Mouse (Mus musculus) lung, embryonic 15.5 days (tissue): ENCODE results near the gene Rnasel. TPM values are rescaled to one million over a fixed set of nuclear protein-coding genes. Genes with fewer than 3 reads are reported as not detected.

Source experiments
- ATAC-seq: fragments of 200-750 bp; cut with Nextera tagmentation; 2 replicates; pipeline ENCODE4 v1.8.0; 2017; ENCODE audit warnings: moderate number of reproducible peaks, borderline replicate concordance; ENCODE audit not compliant: low FRiP score, low TSS enrichment; ENCODE audit errors: extremely low read depth
- H3K27ac ChIP-seq: fragments of 300-500 bp; sonication (generic); 2 replicates; pipeline ENCODE4 v1.5.1; 2015; ENCODE audit warnings: moderate library complexity, mild to moderate bottlenecking, inconsistent platforms
- H3K27me3 ChIP-seq: fragments of 300-500 bp; sonication (generic); 2 replicates; pipeline ENCODE4 v1.6.1; 2015; ENCODE audit warnings: inconsistent platforms
- H3K36me3 ChIP-seq: fragments of 300-500 bp; sonication (generic); 2 replicates; pipeline ENCODE4 v1.6.1; 2015; ENCODE audit warnings: inconsistent platforms
- H3K4me1 ChIP-seq: fragments of 300-500 bp; sonication (generic); 2 replicates; pipeline ENCODE4 v1.6.1; 2015; ENCODE audit warnings: inconsistent platforms
- H3K4me2 ChIP-seq: fragments of 300-500 bp; sonication (generic); 2 replicates; pipeline ENCODE4 v1.6.1; 2015; ENCODE audit warnings: inconsistent platforms, mild to moderate bottlenecking, moderate library complexity
- H3K4me3 ChIP-seq: fragments of 300-500 bp; sonication (generic); 2 replicates; pipeline ENCODE4 v1.5.1; 2015; ENCODE audit warnings: mild to moderate bottlenecking, inconsistent platforms
- H3K9ac ChIP-seq: fragments of 300-500 bp; sonication (generic); 2 replicates; pipeline ENCODE4 v1.6.1; 2015; ENCODE audit warnings: inconsistent platforms
- H3K9me3 ChIP-seq: fragments of 300-500 bp; sonication (generic); 2 replicates; pipeline ENCODE4 v1.6.1; 2016; ENCODE audit warnings: inconsistent platforms
- WGBS: fragments of 180-500 bp; shearing (Covaris S2); methylation state at CpG from one replicate; pipeline ENCODE4 v1.1.7; 2015; 5-methylcytosine and 5-hydroxymethylcytosine counted together
- polyA plus RNA-seq: library from polyadenylated mRNA; unstranded; fragments of >200 nt; fragmentation: Nextera tagmentation; extraction: Ambion mirVana; gene quantifications from 2 replicates; pipeline ENCODE4 v1.2.1, GENCODE M21; 2015

The Rnasel gene
- polyA plus RNA-seq, result 5.3 and 7.0 TPM in 2 replicates

- H3K36me3 ChIP-seq, result no peaks in the 10 kb centered on the region
- H3K4me3 ChIP-seq, result peak within 1 kb of the TSS; percentile 31
- H3K9me3 ChIP-seq, result no peaks in the 10 kb centered on the region
- peak within 1 kb of the TSS; percentile 64 for H3K4me2 ChIP-seq
- WGBS, result 1% methylated on average over 18 of the region's 18 CpGs
- peak within 1 kb of the TSS; percentile 79 for H3K27ac ChIP-seq
- peaks cover 36% of the 10 kb centered on the region for H3K4me1 ChIP-seq
- H3K9ac ChIP-seq, result peak within 1 kb of the TSS; percentile 42
- H3K27me3 ChIP-seq, result no peaks in the 10 kb centered on the region
- peak; percentile 50 for ATAC-seq
These were observed at the start of gene Rnasel for GRCm38 (mm10) chr1:153749211-153749801. TSS of gene Rnasel (plus strand) at chr1:153749426.

- Histone ChIP-seq H3K9me3 (no peaks in the 10 kb centered on the region), H3K4me2 (no peak overlapping the region)
These were observed 48.7 kb upstream of the Rnasel start for GRCm38 (mm10) chr1:153700448-153701063.

GRCm38 (mm10) chr1:153701461-153701860 is 47.8 kb upstream of the Rnasel start:
- Histone ChIP-seq H3K9me3 (no peaks in the 10 kb centered on the region; the same call in 1 of the 2 replicates), H3K27ac (no peak overlapping the region), H3K9ac (no peak overlapping the region), H3K27me3 (peaks cover 4% of the 10 kb centered on the region; the same call in 1 of the 2 replicates), H3K36me3 (no peaks in the 10 kb centered on the region), H3K4me3 (no peak overlapping the region), H3K4me1 (peaks cover 9% of the 10 kb centered on the region), H3K4me2 (no peak overlapping the region)
- 76% methylated on average over 1 of the region's 1 CpGs for WGBS
- no peak for ATAC-seq

More at GRCm38 (mm10) chr1:153700448-153701063, 48.7 kb upstream of the Rnasel start:
- H3K36me3 ChIP-seq, result no peaks in the 10 kb centered on the region
- no peak overlapping the region for H3K9ac ChIP-seq
- no peak overlapping the region for H3K27ac ChIP-seq
- no peak for ATAC-seq
- 79% methylated on average over 11 of the region's 11 CpGs for WGBS
- peaks cover 4% of the 10 kb centered on the region; the same call in 1 of the 2 replicates for H3K27me3 ChIP-seq
- H3K4me1 ChIP-seq, result peaks cover 9% of the 10 kb centered on the region
- H3K4me3 ChIP-seq, result no peak overlapping the region

- Histone ChIP-seq H3K9me3 (no peaks in the 10 kb centered on the region; the same call in 1 of the 2 replicates), H3K4me2 (no peak overlapping the region), H3K9ac (no peak overlapping the region), H3K27me3 (peaks cover 4% of the 10 kb centered on the region; the same call in 1 of the 2 replicates), H3K4me3 (no peak overlapping the region), H3K27ac (no peak overlapping the region), H3K36me3 (no peaks in the 10 kb centered on the region), H3K4me1 (peaks cover 9% of the 10 kb centered on the region)
- ATAC-seq, result no peak
- WGBS, result 73% methylated on average over 8 of the region's 8 CpGs
These were observed 46.9 kb upstream of the Rnasel start for GRCm38 (mm10) chr1:153702166-153702852.

- ATAC-seq, result no peak
- H3K4me3 ChIP-seq, result no peak overlapping the region
- 60% methylated on average over 8 of the region's 8 CpGs for WGBS
- H3K27ac ChIP-seq, result no peak overlapping the region
- H3K27me3 ChIP-seq, result peaks cover 4% of the 10 kb centered on the region; the same call in 1 of the 2 replicates
- H3K9ac ChIP-seq, result no peak overlapping the region
- no peak overlapping the region for H3K4me2 ChIP-seq
- no peaks in the 10 kb centered on the region for H3K36me3 ChIP-seq
- no peaks in the 10 kb centered on the region; the same call in 1 of the 2 replicates for H3K9me3 ChIP-seq
- peaks cover 9% of the 10 kb centered on the region for H3K4me1 ChIP-seq
These were observed 46.3 kb upstream of the Rnasel start for GRCm38 (mm10) chr1:153702853-153703410.

- WGBS, result 11% methylated on average over 12 of the region's 12 CpGs
- no peak for ATAC-seq
- Histone ChIP-seq H3K36me3 (no peaks in the 10 kb centered on the region), H3K27me3 (peaks cover 4% of the 10 kb centered on the region; the same call in 1 of the 2 replicates), H3K4me2 (no peak overlapping the region), H3K9ac (no peak overlapping the region), H3K27ac (no peak overlapping the region), H3K4me3 (no peak overlapping the region), H3K4me1 (peaks cover 9% of the 10 kb centered on the region), H3K9me3 (no peaks in the 10 kb centered on the region; the same call in 1 of the 2 replicates)
These were observed 45.7 kb upstream of the Rnasel start for GRCm38 (mm10) chr1:153703445-153703991.

GRCm38 (mm10) chr1:153704174-153704573 is 45.1 kb upstream of the Rnasel start:
- no peaks in the 10 kb centered on the region for H3K36me3 ChIP-seq
- peaks cover 4% of the 10 kb centered on the region; the same call in 1 of the 2 replicates for H3K27me3 ChIP-seq
- H3K4me3 ChIP-seq, result no peak overlapping the region
- no peak for ATAC-seq
- H3K4me1 ChIP-seq, result peaks cover 9% of the 10 kb centered on the region
- no peak overlapping the region for H3K9ac ChIP-seq
- 16% methylated on average over 7 of the region's 7 CpGs for WGBS
- no peaks in the 10 kb centered on the region; the same call in 1 of the 2 replicates for H3K9me3 ChIP-seq
- no peak overlapping the region for H3K27ac ChIP-seq
- no peak overlapping the region for H3K4me2 ChIP-seq

- Histone ChIP-seq H3K9ac (no peak overlapping the region), H3K36me3 (no peaks in the 10 kb centered on the region), H3K4me3 (no peak overlapping the region), H3K4me1 (peaks cover 15% of the 10 kb centered on the region), H3K9me3 (no peaks in the 10 kb centered on the region; the same call in 1 of the 2 replicates), H3K27ac (no peak overlapping the region), H3K4me2 (no peak overlapping the region), H3K27me3 (peaks cover 4% of the 10 kb centered on the region; the same call in 1 of the 2 replicates)
- no peak for ATAC-seq
- WGBS, result 47% methylated on average over 3 of the region's 3 CpGs
These were observed 44.2 kb upstream of the Rnasel start for GRCm38 (mm10) chr1:153704996-153705395.

- H3K27me3 ChIP-seq, result no peaks in the 10 kb centered on the region
- no peaks in the 10 kb centered on the region; the same call in 1 of the 2 replicates for H3K9me3 ChIP-seq
- no peak overlapping the region for H3K4me3 ChIP-seq
- H3K36me3 ChIP-seq, result no peaks in the 10 kb centered on the region
- no peak overlapping the region for H3K27ac ChIP-seq
- no peak for ATAC-seq
- H3K4me1 ChIP-seq, result peaks cover 12% of the 10 kb centered on the region
- 78% methylated on average over 5 of the region's 5 CpGs for WGBS
- no peak overlapping the region for H3K4me2 ChIP-seq
- H3K9ac ChIP-seq, result no peak overlapping the region
These were observed 40.6 kb upstream of the Rnasel start for GRCm38 (mm10) chr1:153708626-153709025.

- ATAC-seq, result no peak
- WGBS, result 29% methylated on average over 5 of the region's 5 CpGs
- no peaks in the 10 kb centered on the region; the same call in 1 of the 2 replicates for H3K9me3 ChIP-seq
These were observed 39.8 kb upstream of the Rnasel start for GRCm38 (mm10) chr1:153709451-153709850.

GRCm38 (mm10) chr1:153711544-153712262 is 37.5 kb upstream of the Rnasel start:
- WGBS, result 49% methylated on average over 3 of the region's 3 CpGs
- Histone ChIP-seq H3K4me1 (peaks cover 5% of the 10 kb centered on the region; the same call in 1 of the 2 replicates), H3K36me3 (no peaks in the 10 kb centered on the region), H3K9ac (no peak overlapping the region), H3K9me3 (no peaks in the 10 kb centered on the region), H3K27me3 (no peaks in the 10 kb centered on the region), H3K4me3 (no peak overlapping the region), H3K4me2 (no peak overlapping the region), H3K27ac (peak overlapping the region; percentile 37; the same call in 1 of the 2 replicates)
- ATAC-seq, result peak; percentile 59; the same call in 1 of the 2 replicates

More at GRCm38 (mm10) chr1:153709451-153709850, 39.8 kb upstream of the Rnasel start:
- H3K36me3 ChIP-seq, result no peaks in the 10 kb centered on the region
- no peak overlapping the region for H3K4me3 ChIP-seq
- no peak overlapping the region for H3K4me2 ChIP-seq
- peaks cover 5% of the 10 kb centered on the region; the same call in 1 of the 2 replicates for H3K4me1 ChIP-seq
- no peaks in the 10 kb centered on the region for H3K27me3 ChIP-seq
- H3K9ac ChIP-seq, result no peak overlapping the region
- no peak overlapping the region for H3K27ac ChIP-seq
